22 mouse cellular contexts compared by ENCODE assay signal in genomic region chr2:75461019-75461418, GRCm38 (mm10).
DNase-seq lines count a peak whose midpoint lies in the region; ATAC-seq and TF ChIP-seq lines count a peak whose summit lies in the region.
"Had no signal": no experiment of that assay in that cellular context is flagged by ENCODE, and none has a peak within 500 bp of the region (broad histone marks: within the 10 kb centered on the region; RNA-seq: fewer than 3 reads in every experiment).

No protein-coding gene starts in this region.

- no peak overlapping the region for H3K4me2 ChIP-seq in midbrain, embryonic 14.5 days (ENCODE audit: low read length)
- no peak overlapping the region for H3K4me2 ChIP-seq in midbrain, embryonic 13.5 days (replicated peaks)
- no peak overlapping the region for H3K4me2 ChIP-seq in limb, embryonic 13.5 days (replicated peaks)
- no peak overlapping the region for H3K4me2 ChIP-seq in lung, postnatal 0 days (replicated peaks; ENCODE audit: low read depth, low read length)
- H3K4me2 ChIP-seq: forebrain, embryonic 13.5 days; heart, embryonic 15.5 days; lung, embryonic 14.5 days had no signal

- H3K4me3 ChIP-seq in midbrain, embryonic 14.5 days (replicated peaks; ENCODE audit: low read depth, low read length): no peak overlapping the region
- H3K4me3 ChIP-seq in midbrain, embryonic 13.5 days (replicated peaks): no peak overlapping the region
- no peak overlapping the region for H3K4me3 ChIP-seq in limb, embryonic 13.5 days
- H3K4me3 ChIP-seq in lung, postnatal 0 days (ENCODE audit: low read depth, low read length): no peak overlapping the region
- H3K4me3 ChIP-seq: forebrain, embryonic 13.5 days; heart, embryonic 15.5 days had no signal

- 61% methylated on average over 5 of the region's 5 CpGs for WGBS in midbrain, embryonic 14.5 days
- 58% methylated on average over 5 of the region's 5 CpGs for WGBS in midbrain, embryonic 13.5 days
- 30% methylated on average over 5 of the region's 5 CpGs for WGBS in limb, embryonic 13.5 days
- 69% methylated on average over 5 of the region's 5 CpGs for WGBS in lung, postnatal 0 days

- ATAC-seq in midbrain, embryonic 14.5 days (ENCODE audit: low FRiP score, low TSS enrichment): no peak
- ATAC-seq in midbrain, embryonic 13.5 days: no peak
- peak; percentile 88; the same call in 1 of the 2 replicates for ATAC-seq in limb, embryonic 13.5 days (ENCODE audit: low FRiP score, low read depth)
- ATAC-seq in megakaryocyte-erythroid progenitor cell, adult 5-6 weeks (replicated peaks; ENCODE audit: low FRiP score, low TSS enrichment, poor library complexity, severe bottlenecking): peak; percentile 92
- no peak for ATAC-seq in lung, postnatal 0 days
- ATAC-seq: activated CD4-positive, CD25-positive, alpha-beta regulatory T cell, adult 4 months; forebrain, embryonic 13.5 days; inflammation-experienced regulatory T-cells, adult 6 months; midbrain, embryonic 16.5 days had no signal

- TF ChIP-seq EP300 in lung, postnatal 0 days (IDR thresholded peaks at IDR 0.05): no peak

- no peak overlapping the region for H3K9ac ChIP-seq in midbrain, embryonic 14.5 days (replicated peaks; ENCODE audit: low read length)
- no peak overlapping the region for H3K9ac ChIP-seq in midbrain, embryonic 13.5 days (replicated peaks)
- no peak overlapping the region for H3K9ac ChIP-seq in limb, embryonic 13.5 days
- no peak overlapping the region for H3K9ac ChIP-seq in lung, postnatal 0 days (replicated peaks; ENCODE audit: low read depth)
- H3K9ac ChIP-seq: forebrain, embryonic 13.5 days; heart, embryonic 15.5 days; lung, embryonic 14.5 days had no signal

- no peak overlapping the region for H3K27ac ChIP-seq in midbrain, embryonic 14.5 days (replicated peaks; ENCODE audit: low read depth, low read length)
- H3K27ac ChIP-seq in midbrain, embryonic 13.5 days: no peak overlapping the region
- no peak overlapping the region for H3K27ac ChIP-seq in limb, embryonic 13.5 days
- no peak overlapping the region for H3K27ac ChIP-seq in lung, postnatal 0 days (ENCODE audit: low read length)
- H3K27ac ChIP-seq: forebrain, embryonic 13.5 days; heart, embryonic 15.5 days; macrophage had no signal

- H3K36me3 ChIP-seq in midbrain, embryonic 14.5 days (ENCODE audit: control insufficient read depth, insufficient read depth, low read length): no peaks in the 10 kb centered on the region
- no peaks in the 10 kb centered on the region for H3K36me3 ChIP-seq in midbrain, embryonic 13.5 days
- H3K36me3 ChIP-seq in limb, embryonic 13.5 days: no peaks in the 10 kb centered on the region
- no peaks in the 10 kb centered on the region for H3K36me3 ChIP-seq in lung, postnatal 0 days (ENCODE audit: insufficient read depth, low read length)
- H3K36me3 ChIP-seq: heart, embryonic 15.5 days had no signal

- no peaks in the 10 kb centered on the region for H3K27me3 ChIP-seq in midbrain, embryonic 14.5 days (ENCODE audit: control insufficient read depth, insufficient read depth, low read length)
- H3K27me3 ChIP-seq in midbrain, embryonic 13.5 days: no peaks in the 10 kb centered on the region
- H3K27me3 ChIP-seq in limb, embryonic 13.5 days: peaks cover 37% of the 10 kb centered on the region
- H3K27me3 ChIP-seq in lung, postnatal 0 days (replicated peaks; ENCODE audit: insufficient read depth, low read length): no peaks in the 10 kb centered on the region
- H3K27me3 ChIP-seq: forebrain, embryonic 13.5 days; heart, embryonic 15.5 days had no signal

- no peak for TF ChIP-seq CTCF in lung, postnatal 0 days (IDR thresholded peaks at IDR 0.05)

- peak; percentile 44 for DNase-seq in heart, adult 11 months
- no peak for DNase-seq in heart, postnatal 25 days (ENCODE audit: low spot score)
- peak; percentile 50 for DNase-seq in midbrain, embryonic 14.5 days
- no peak for DNase-seq in urinary bladder, adult 2 months (ENCODE audit: low spot score)
- no peak for DNase-seq in lung, postnatal 0 days (ENCODE audit: low spot score)
- DNase-seq: adrenal gland, postnatal 25 days; cerebellum, adult 18-20 months; cerebellum, postnatal 36 days; gastrocnemius, postnatal 14 days; kidney, adult 2 months; kidney, postnatal 14 days; lung, embryonic 14.5 days; thymus, postnatal 36 days had no signal

- intact Hi-C loops in heart, postnatal 25 days (cut with DNase I): no loop called here

- H3K9me3 ChIP-seq in midbrain, embryonic 14.5 days (ENCODE audit: control insufficient read depth, low read length): no peaks in the 10 kb centered on the region
- H3K9me3 ChIP-seq in midbrain, embryonic 13.5 days: no peaks in the 10 kb centered on the region
- no peaks in the 10 kb centered on the region for H3K9me3 ChIP-seq in limb, embryonic 13.5 days
- H3K9me3 ChIP-seq in lung, postnatal 0 days (ENCODE audit: low read length): no peaks in the 10 kb centered on the region
- H3K9me3 ChIP-seq: forebrain, embryonic 13.5 days; heart, embryonic 15.5 days had no signal

- peaks cover 16% of the 10 kb centered on the region for H3K4me1 ChIP-seq in midbrain, embryonic 14.5 days (ENCODE audit: control insufficient read depth, insufficient read depth, low read length)
- peaks cover 15% of the 10 kb centered on the region for H3K4me1 ChIP-seq in midbrain, embryonic 13.5 days (replicated peaks)
- peaks cover 36% of the 10 kb centered on the region for H3K4me1 ChIP-seq in limb, embryonic 13.5 days
- no peaks in the 10 kb centered on the region for H3K4me1 ChIP-seq in lung, postnatal 0 days (ENCODE audit: insufficient read depth, low read depth, low read length)
- H3K4me1 ChIP-seq: heart, embryonic 15.5 days had no signal

Comparison
In these comparisons a context has a peak if more than half of its experiments do, and no peak if none do; other contexts are left out.
1. DNase-seq: peak in heart, adult 11 months (single experiment) and midbrain, embryonic 14.5 days (single experiment); none in heart, postnatal 25 days (single experiment), urinary bladder, adult 2 months (single experiment) and lung, postnatal 0 days (single experiment).
2. ATAC-seq: peak in limb, embryonic 13.5 days (single experiment) and megakaryocyte-erythroid progenitor cell, adult 5-6 weeks (single experiment); none in midbrain, embryonic 14.5 days (single experiment), midbrain, embryonic 13.5 days (single experiment) and lung, postnatal 0 days (single experiment).